Mouse (Mus musculus): ENCODE measurements at regions not wholly inside any gene's neighbourhood (a gene's known extent, or its start where the extent isn't known, plus 50 kb on each side); places are given as distances from the start of the nearest gene placed in this dataset.
A peak's percentile ranks its signal among the peaks of the same experiment; 100 is the strongest.

- H3K36me3 ChIP-seq = no peaks in the 10 kb centered on the region
- 77% methylated on average over 3 of the region's 3 CpGs for WGBS
- no peak overlapping the region for H3K9ac ChIP-seq
- ATAC-seq (ENCODE audit: insufficient number of reproducible peaks, low FRiP score, low TSS enrichment, low read depth) = no peak
- H3K9me3 ChIP-seq = no peaks in the 10 kb centered on the region
- H3K4me2 ChIP-seq = no peak overlapping the region
- H3K4me1 ChIP-seq = no peaks in the 10 kb centered on the region
- H3K27me3 ChIP-seq = no peaks in the 10 kb centered on the region
- no peak overlapping the region for H3K4me3 ChIP-seq
- no peak overlapping the region for H3K27ac ChIP-seq
Observed at GRCm38 (mm10) chr3:81760383-81760782, 172.0 kb upstream of the Ctso start.

- no peak overlapping the region for H3K27ac ChIP-seq
- no peaks in the 10 kb centered on the region for H3K9me3 ChIP-seq
- H3K27me3 ChIP-seq = no peaks in the 10 kb centered on the region
- H3K4me2 ChIP-seq = no peak overlapping the region
- no peak overlapping the region for H3K9ac ChIP-seq
- H3K4me1 ChIP-seq = no peaks in the 10 kb centered on the region
- H3K4me3 ChIP-seq = no peak overlapping the region
- 17% methylated on average over 2 of the region's 2 CpGs for WGBS
- no peak for ATAC-seq (ENCODE audit: insufficient number of reproducible peaks, low FRiP score, low TSS enrichment, low read depth)
- no peaks in the 10 kb centered on the region for H3K36me3 ChIP-seq
Observed at GRCm38 (mm10) chr3:81760914-81761313, 171.5 kb upstream of the Ctso start.

- no peaks in the 10 kb centered on the region for H3K36me3 ChIP-seq
- ATAC-seq (ENCODE audit: insufficient number of reproducible peaks, low FRiP score, low TSS enrichment, low read depth) = no peak
- H3K27me3 ChIP-seq = no peaks in the 10 kb centered on the region
- no peaks in the 10 kb centered on the region for H3K4me1 ChIP-seq
- H3K9ac ChIP-seq = no peak overlapping the region
- no peak overlapping the region for H3K4me2 ChIP-seq
- H3K27ac ChIP-seq = no peak overlapping the region
- no peaks in the 10 kb centered on the region for H3K9me3 ChIP-seq
- 72% methylated on average over 3 of the region's 3 CpGs for WGBS
- H3K4me3 ChIP-seq = no peak overlapping the region
Observed at GRCm38 (mm10) chr3:81771812-81772211, 160.6 kb upstream of the Ctso start.

GRCm38 (mm10) chr3:81773012-81773411 lies 159.4 kb upstream of the Ctso start:
- H3K27ac ChIP-seq = no peak overlapping the region
- ATAC-seq (ENCODE audit: insufficient number of reproducible peaks, low FRiP score, low TSS enrichment, low read depth) = no peak

GRCm38 (mm10) chr3:81782081-81782480 lies 150.3 kb upstream of the Ctso start:
- H3K4me2 ChIP-seq = no peak overlapping the region
- no peaks in the 10 kb centered on the region for H3K9me3 ChIP-seq
- 76% methylated on average over 9 of the region's 9 CpGs for WGBS
- no peak overlapping the region for H3K4me3 ChIP-seq
- no peak overlapping the region for H3K9ac ChIP-seq
- H3K36me3 ChIP-seq = no peaks in the 10 kb centered on the region
- H3K27me3 ChIP-seq = no peaks in the 10 kb centered on the region
- H3K4me1 ChIP-seq = peaks cover 6% of the 10 kb centered on the region
- no peak for ATAC-seq (ENCODE audit: insufficient number of reproducible peaks, low FRiP score, low TSS enrichment, low read depth)
- H3K27ac ChIP-seq = no peak overlapping the region

More at GRCm38 (mm10) chr3:81773012-81773411, 159.4 kb upstream of the Ctso start:
- Histone ChIP-seq H3K4me3 (no peak overlapping the region), H3K9me3 (no peaks in the 10 kb centered on the region), H3K4me2 (no peak overlapping the region), H3K9ac (no peak overlapping the region), H3K4me1 (no peaks in the 10 kb centered on the region), H3K27me3 (no peaks in the 10 kb centered on the region), H3K36me3 (no peaks in the 10 kb centered on the region)

- Histone ChIP-seq H3K9ac (no peak overlapping the region), H3K4me3 (peak overlapping the region; percentile 34), H3K4me2 (peak overlapping the region; percentile 44), H3K27ac (peak overlapping the region; percentile 68; the same call in 1 of the 2 replicates), H3K36me3 (no peaks in the 10 kb centered on the region), H3K27me3 (no peaks in the 10 kb centered on the region), H3K4me1 (peaks cover 6% of the 10 kb centered on the region), H3K9me3 (no peaks in the 10 kb centered on the region)
- ATAC-seq (ENCODE audit: insufficient number of reproducible peaks, low FRiP score, low TSS enrichment, low read depth) = no peak; the same call in 1 of the 2 replicates
- WGBS = 3% methylated on average over 15 of the region's 15 CpGs
Observed at GRCm38 (mm10) chr3:81782921-81783541, 149.4 kb upstream of the Ctso start.

- no peak for ATAC-seq (ENCODE audit: insufficient number of reproducible peaks, low FRiP score, low TSS enrichment, low read depth)
- no peak overlapping the region for H3K4me2 ChIP-seq
- H3K27me3 ChIP-seq = no peaks in the 10 kb centered on the region
- no peak overlapping the region for H3K27ac ChIP-seq
- no peak overlapping the region for H3K9ac ChIP-seq
- H3K4me3 ChIP-seq = no peak overlapping the region
- no peaks in the 10 kb centered on the region for H3K36me3 ChIP-seq
- H3K4me1 ChIP-seq = no peaks in the 10 kb centered on the region
- no peaks in the 10 kb centered on the region for H3K9me3 ChIP-seq
- WGBS = 65% methylated on average over 2 of the region's 2 CpGs
Observed at GRCm38 (mm10) chr3:81788915-81789314, 143.5 kb upstream of the Ctso start.

- no peaks in the 10 kb centered on the region for H3K9me3 ChIP-seq
- no peak overlapping the region for H3K27ac ChIP-seq
- H3K4me3 ChIP-seq = no peak overlapping the region
- no peaks in the 10 kb centered on the region for H3K4me1 ChIP-seq
- ATAC-seq (ENCODE audit: insufficient number of reproducible peaks, low FRiP score, low TSS enrichment, low read depth) = no peak
- WGBS = 88% methylated on average over 6 of the region's 6 CpGs
- no peak overlapping the region for H3K9ac ChIP-seq
- H3K27me3 ChIP-seq = no peaks in the 10 kb centered on the region
- H3K36me3 ChIP-seq = no peaks in the 10 kb centered on the region
- H3K4me2 ChIP-seq = no peak overlapping the region
Observed at GRCm38 (mm10) chr3:81789664-81790063, 142.7 kb upstream of the Ctso start.

GRCm38 (mm10) chr3:81802096-81802495 lies 130.3 kb upstream of the Ctso start:
- H3K9me3 ChIP-seq = no peaks in the 10 kb centered on the region
- H3K4me2 ChIP-seq = no peak overlapping the region
- no peak overlapping the region for H3K27ac ChIP-seq
- no peak overlapping the region for H3K4me3 ChIP-seq
- no peaks in the 10 kb centered on the region for H3K27me3 ChIP-seq
- no peaks in the 10 kb centered on the region for H3K36me3 ChIP-seq
- ATAC-seq (ENCODE audit: insufficient number of reproducible peaks, low FRiP score, low TSS enrichment, low read depth) = no peak
- WGBS = 44% methylated on average over 2 of the region's 2 CpGs
- H3K4me1 ChIP-seq = peaks cover 4% of the 10 kb centered on the region
- no peak overlapping the region for H3K9ac ChIP-seq

- ATAC-seq (ENCODE audit: insufficient number of reproducible peaks, low FRiP score, low TSS enrichment, low read depth) = no peak
- WGBS = 27% methylated on average over 4 of the region's 4 CpGs
Observed at GRCm38 (mm10) chr3:81805745-81806144, 126.7 kb upstream of the Ctso start.

GRCm38 (mm10) chr3:81809604-81810003 lies 122.8 kb upstream of the Ctso start:
- H3K36me3 ChIP-seq = no peaks in the 10 kb centered on the region
- no peaks in the 10 kb centered on the region for H3K9me3 ChIP-seq
- H3K4me1 ChIP-seq = peaks cover 4% of the 10 kb centered on the region
- no peak overlapping the region for H3K4me3 ChIP-seq
- no peaks in the 10 kb centered on the region for H3K27me3 ChIP-seq
- H3K27ac ChIP-seq = no peak overlapping the region
- H3K9ac ChIP-seq = no peak overlapping the region
- H3K4me2 ChIP-seq = no peak overlapping the region
- WGBS = 88% methylated on average over 2 of the region's 2 CpGs
- ATAC-seq (ENCODE audit: insufficient number of reproducible peaks, low FRiP score, low TSS enrichment, low read depth) = no peak

More at GRCm38 (mm10) chr3:81805745-81806144, 126.7 kb upstream of the Ctso start:
- Histone ChIP-seq H3K4me3 (no peak overlapping the region), H3K9ac (no peak overlapping the region), H3K36me3 (no peaks in the 10 kb centered on the region), H3K4me1 (peaks cover 4% of the 10 kb centered on the region), H3K27ac (no peak overlapping the region), H3K9me3 (no peaks in the 10 kb centered on the region), H3K4me2 (no peak overlapping the region), H3K27me3 (no peaks in the 10 kb centered on the region)

- Histone ChIP-seq H3K27ac (no peak overlapping the region), H3K4me1 (no peaks in the 10 kb centered on the region)
- WGBS = 63% methylated on average over 2 of the region's 2 CpGs
Observed at GRCm38 (mm10) chr3:81820304-81820703, 112.1 kb upstream of the Ctso start.

GRCm38 (mm10) chr3:81829525-81829924 lies 102.9 kb upstream of the Ctso start:
- 67% methylated on average over 2 of the region's 2 CpGs for WGBS
- no peaks in the 10 kb centered on the region for H3K4me1 ChIP-seq
- H3K9me3 ChIP-seq = no peaks in the 10 kb centered on the region
- no peaks in the 10 kb centered on the region for H3K27me3 ChIP-seq
- H3K9ac ChIP-seq = no peak overlapping the region
- H3K36me3 ChIP-seq = no peaks in the 10 kb centered on the region
- no peak overlapping the region for H3K27ac ChIP-seq
- no peak overlapping the region for H3K4me3 ChIP-seq
- no peak for ATAC-seq (ENCODE audit: insufficient number of reproducible peaks, low FRiP score, low TSS enrichment, low read depth)
- no peak overlapping the region for H3K4me2 ChIP-seq

More at GRCm38 (mm10) chr3:81820304-81820703, 112.1 kb upstream of the Ctso start:
- H3K27me3 ChIP-seq = no peaks in the 10 kb centered on the region
- no peak overlapping the region for H3K4me3 ChIP-seq
- H3K4me2 ChIP-seq = no peak overlapping the region
- no peaks in the 10 kb centered on the region for H3K9me3 ChIP-seq
- no peak for ATAC-seq (ENCODE audit: insufficient number of reproducible peaks, low FRiP score, low TSS enrichment, low read depth)
- H3K36me3 ChIP-seq = no peaks in the 10 kb centered on the region
- no peak overlapping the region for H3K9ac ChIP-seq
